Mouse (Mus musculus): ENCODE results near the gene Aldob.
"Not testable (repeated sequence)": the region's sequence is repeated elsewhere in the genome, so short reads cannot be mapped to it uniquely, and the experiment has no call there.

Aldob gene

GRCm38 (mm10) chr4:49535675-49536294 is 13.6 kb downstream of the Aldob start:
- no peak for DNase-seq (ENCODE audit: low read depth, low spot score)

DNA sequence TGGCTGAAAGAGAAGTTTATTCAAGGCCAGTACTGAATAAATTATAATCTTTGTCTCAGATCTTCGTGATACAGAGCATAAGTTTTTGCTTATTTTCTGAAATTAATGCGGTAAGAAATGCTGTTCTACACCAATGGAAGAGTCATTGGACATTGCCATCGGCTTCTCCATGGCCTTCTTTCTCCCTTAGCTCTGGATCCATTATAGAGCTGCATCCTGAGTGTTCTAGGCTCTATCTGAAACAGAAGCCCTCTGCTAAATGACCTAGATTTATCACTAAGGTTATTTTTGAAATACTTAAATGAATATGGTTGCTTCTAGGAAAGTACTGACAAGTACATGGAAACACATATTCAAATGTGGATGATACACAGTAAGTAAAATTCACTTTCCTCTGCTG is 14.3 kb downstream of the Aldob start:
- DNase-seq (ENCODE audit: low read depth, low spot score) = no peak

DNA sequence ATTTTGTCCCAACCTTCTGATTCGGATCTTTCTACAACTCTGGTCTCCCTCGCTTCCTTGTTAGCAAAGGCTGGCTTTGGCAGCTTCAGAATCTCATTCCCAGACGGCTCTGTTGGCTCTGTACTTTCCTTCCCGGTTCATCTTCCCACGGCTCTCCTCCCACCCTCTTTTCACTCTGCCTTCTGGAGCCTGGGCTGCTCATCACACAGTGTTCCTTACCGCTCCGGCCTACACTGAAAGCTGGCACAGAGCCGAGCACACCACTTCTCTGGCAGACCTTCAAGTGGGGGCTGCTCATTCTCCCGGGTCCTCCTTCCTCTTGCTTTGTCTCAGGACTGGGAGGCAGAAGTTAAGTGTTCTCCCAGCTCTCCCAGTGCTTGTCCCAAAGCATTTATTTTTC is 26.8 kb downstream of the Aldob start:
- no peak for DNase-seq (ENCODE audit: low read depth, low spot score)

DNA sequence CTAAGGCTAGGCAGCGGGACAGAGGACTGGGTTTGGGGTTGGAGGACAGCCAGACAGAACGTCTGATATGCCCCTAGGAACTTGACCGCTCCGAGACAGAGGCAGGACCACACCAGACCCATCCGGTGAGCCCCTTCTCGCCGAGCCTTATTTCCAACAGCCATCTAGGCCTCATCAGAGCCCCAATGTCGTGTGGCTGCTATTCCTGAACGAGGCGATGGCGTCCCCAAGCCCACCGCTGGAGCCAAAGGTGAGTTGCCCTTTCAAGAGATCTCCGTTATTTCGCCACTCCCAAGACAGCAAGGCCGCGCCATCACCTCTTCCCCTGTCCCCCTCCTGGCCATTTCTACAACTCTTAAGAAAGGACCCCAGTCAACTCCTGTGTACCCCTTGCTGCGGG is 28.0 kb downstream of the Aldob start:
- DNase-seq (ENCODE audit: low read depth, low spot score) = no peak

- DNase-seq (ENCODE audit: low read depth, low spot score) = peak; percentile 98
Measured at GRCm38 (mm10) chr4:49520572-49521340, 28.6 kb downstream of the Aldob start, which contains the start of the genes Mrpl50 and Zfp189. Mrpl50 (minus strand) TSS chr4:49521093. Zfp189 (plus strand) TSS chr4:49521176.

- peak; percentile 30 for DNase-seq (ENCODE audit: low read depth, low spot score)
Measured at GRCm38 (mm10) chr4:49519476-49519875, 29.9 kb downstream of the Aldob start.

DNA sequence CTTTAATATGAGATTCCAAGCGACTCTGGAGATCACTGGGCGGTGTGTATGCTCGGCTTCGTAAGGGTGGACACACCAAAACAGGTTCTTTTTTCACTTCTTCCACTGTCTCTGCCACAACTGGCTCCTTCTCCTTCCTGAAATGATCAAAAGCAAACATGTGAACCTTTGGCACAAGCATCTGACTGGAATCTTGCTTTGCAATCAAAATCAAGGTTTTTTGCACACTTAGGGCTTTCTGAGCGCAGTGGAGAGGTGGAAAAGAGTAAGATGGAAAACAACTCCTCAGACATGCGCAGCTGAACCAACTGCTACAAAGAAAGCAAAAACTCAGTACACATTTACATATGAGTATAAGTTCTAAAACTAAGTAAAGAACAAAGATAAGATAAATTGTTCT is 34.9 kb downstream of the Aldob start:
- no peak for DNase-seq (ENCODE audit: low read depth, low spot score)

- no peak for DNase-seq (ENCODE audit: low read depth, low spot score)
Measured at GRCm38 (mm10) chr4:49512636-49513035, 36.7 kb downstream of the Aldob start.

DNA sequence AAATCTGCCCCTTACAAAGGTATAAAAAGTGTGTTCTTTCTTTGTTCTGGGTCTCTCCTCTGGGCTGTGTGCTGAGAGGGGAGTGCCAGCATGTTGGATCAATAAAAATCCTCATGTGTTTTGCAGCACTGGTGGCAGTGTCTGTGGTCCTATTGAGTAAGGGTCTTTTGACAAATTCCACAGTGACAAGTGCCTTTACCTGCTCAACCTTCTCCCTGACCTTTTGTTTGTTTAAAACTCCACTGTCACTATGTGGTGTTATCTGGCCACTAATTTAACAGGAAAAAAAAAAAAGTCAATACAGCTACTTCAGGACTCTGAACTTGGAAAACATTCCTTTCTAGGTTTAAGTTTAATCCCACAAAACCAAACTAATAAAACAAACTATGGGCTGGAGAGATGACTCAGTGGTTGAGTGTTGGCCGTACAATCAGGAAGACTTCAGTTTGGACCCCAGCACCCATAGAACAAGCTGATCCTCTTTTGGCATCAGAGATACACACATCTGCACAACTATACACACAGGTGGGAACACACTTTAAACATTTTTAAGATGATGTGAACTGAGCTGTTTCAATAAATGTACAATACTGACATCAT is 39.0 kb downstream of the Aldob start:
- DNase-seq (ENCODE audit: low read depth, low spot score) = not testable (repeated sequence)

DNA sequence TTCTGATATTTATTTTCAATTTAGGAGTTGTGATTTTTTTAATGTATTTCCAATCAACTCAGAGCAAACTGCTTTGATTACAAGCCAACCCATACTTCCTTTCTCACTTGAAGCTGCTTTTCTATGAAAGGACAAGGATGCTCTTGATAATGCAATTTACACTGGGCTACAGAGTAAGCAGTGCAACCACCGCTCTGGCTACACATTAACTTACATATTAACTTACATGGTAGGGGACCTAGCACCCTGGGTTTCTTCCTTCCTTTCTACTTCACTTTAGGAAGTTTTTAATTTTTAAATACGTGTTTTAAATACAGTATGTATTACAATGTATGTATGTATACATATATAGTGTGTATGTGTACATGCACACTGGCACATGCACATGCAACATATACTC is 40.2 kb downstream of the Aldob start:
- DNase-seq (ENCODE audit: low read depth, low spot score) = no peak

DNA sequence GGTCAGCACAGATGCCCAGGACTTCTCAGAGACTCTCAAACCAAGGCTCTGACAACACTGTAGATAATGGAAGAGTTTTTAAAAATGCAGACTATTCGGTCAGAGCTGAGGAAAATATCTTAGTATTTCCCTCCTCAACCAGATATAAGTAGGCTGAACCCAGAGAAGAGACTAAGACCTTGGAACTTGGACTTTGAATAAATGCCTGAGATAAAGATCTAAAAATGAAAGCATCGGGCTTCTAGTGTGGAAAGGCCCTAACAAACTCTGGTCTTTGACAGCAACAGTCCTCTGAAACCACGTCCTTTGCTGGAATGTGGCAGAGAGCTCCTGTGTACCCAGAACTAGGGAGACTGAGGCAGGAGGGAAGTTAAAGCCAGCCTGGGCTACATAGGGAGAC is 43.0 kb downstream of the Aldob start, which contains the start of gene Baat:
Gene Baat (minus strand): TSS at position 172 of the 400 bp plus-strand sequence.
- no peak for DNase-seq (ENCODE audit: low read depth, low spot score)

GRCm38 (mm10) chr4:49503563-49503962 is 45.8 kb downstream of the Aldob start:
- DNase-seq (ENCODE audit: low read depth, low spot score) = no peak

Measured in CD4-positive, CD25-positive, alpha-beta regulatory T cell, adult 2 months (primary cell).